Mouse (Mus musculus): ENCODE results near the gene Trpc3.

- no peak for TF ChIP-seq TAL1 (IDR thresholded peaks at IDR 0.05; ENCODE audit: low read length)
- TF ChIP-seq GATA1 (IDR thresholded peaks at IDR 0.05; ENCODE audit: low read length): no peak
Measured at GRCm38 (mm10) chr3:36613908-36614255, 76.1 kb downstream of the Trpc3 start.
